Mouse (Mus musculus): ENCODE results near the gene Abcb9. TPM values are rescaled to one million over a fixed set of nuclear protein-coding genes. Genes with fewer than 3 reads are reported as not detected.

Gene Abcb9
- polyA plus RNA-seq (2016; fragmentation: Nextera tagmentation; extraction: Ambion mirVana), result 1.3 and 1.9 TPM in 2 replicates

DNA sequence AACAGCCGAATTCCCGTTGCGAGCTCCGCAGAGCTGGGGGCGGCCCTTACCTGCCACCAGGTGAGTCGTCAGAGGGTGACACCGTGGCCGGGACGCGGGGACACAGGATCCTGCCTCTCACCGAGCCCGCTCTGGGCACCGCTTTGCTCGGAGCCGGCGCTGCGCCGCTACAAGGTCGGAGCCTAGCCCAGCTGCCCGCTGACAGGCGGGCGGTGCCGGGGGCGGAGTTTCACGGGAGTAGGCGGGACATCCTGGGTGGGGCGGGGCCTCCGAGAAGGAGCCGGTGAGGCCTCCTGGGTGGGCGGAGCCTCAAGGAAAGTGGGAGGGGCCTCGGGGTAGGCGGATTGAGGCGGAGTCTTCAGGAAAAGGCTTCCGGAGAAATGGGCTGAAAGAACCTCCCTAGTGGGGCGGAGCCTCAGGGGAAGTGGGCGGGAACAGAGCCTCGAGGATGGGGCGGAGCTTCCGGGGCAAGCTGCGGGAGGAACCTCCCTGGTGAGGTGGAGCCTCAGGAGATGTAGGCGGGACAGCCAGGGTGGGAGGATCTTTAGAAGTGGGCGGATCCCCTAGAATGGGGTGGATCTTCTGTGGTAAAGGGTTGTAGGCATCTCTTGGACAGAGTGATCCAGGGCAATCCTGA, at the start of gene Abcb9:
Gene Abcb9 (minus strand): TSS at position 203 of the 637 bp plus-strand sequence.
- peak within 1 kb of the TSS; percentile 57 for H3K4me3 ChIP-seq
- no peaks in the 10 kb centered on the region for H3K36me3 ChIP-seq
- H3K4me1 ChIP-seq (replicated peaks), result peaks cover 22% of the 10 kb centered on the region
- peak within 1 kb of the TSS; percentile 64 for H3K27ac ChIP-seq
- WGBS, result under 1% methylated on average over 42 of the region's 42 CpGs
- H3K27me3 ChIP-seq (ENCODE audit: insufficient read depth, poor library complexity, severe bottlenecking), result peaks cover 29% of the 10 kb centered on the region
- peak; percentile 92 for DNase-seq (ENCODE audit: low spot score)
- H3K9me3 ChIP-seq, result no peaks in the 10 kb centered on the region

DNA sequence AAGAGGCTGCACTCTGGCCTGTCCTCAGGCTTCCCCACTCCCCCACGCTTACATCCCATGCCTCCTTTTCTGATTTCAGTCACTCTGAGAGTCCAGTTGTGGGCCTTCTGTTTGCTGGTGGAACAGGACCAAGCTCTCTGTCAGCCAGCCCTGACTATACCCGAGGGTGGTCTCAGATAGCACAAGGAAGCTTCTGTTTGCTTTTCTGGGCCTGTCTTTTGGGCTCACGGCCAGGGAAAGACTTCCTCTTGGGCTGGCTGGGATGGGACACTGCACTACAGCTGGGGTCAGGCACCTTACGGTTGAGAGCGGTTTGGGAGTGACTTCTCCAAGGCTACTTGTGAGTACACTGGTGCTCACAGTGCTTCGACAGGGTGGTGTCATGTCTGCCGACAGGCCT, 42.5 kb upstream of the Abcb9 start:
- Histone ChIP-seq H3K27ac (no peak overlapping the region), H3K4me3 (no peak overlapping the region), H3K4me1 (replicated peaks) (peaks cover 5% of the 10 kb centered on the region), H3K27me3 (ENCODE audit: insufficient read depth, poor library complexity, severe bottlenecking) (no peaks in the 10 kb centered on the region), H3K36me3 (peaks cover 53% of the 10 kb centered on the region), H3K9me3 (no peaks in the 10 kb centered on the region)
- DNase-seq (ENCODE audit: low spot score), result no peak
- WGBS, result 78% methylated on average over 7 of the region's 7 CpGs

DNA sequence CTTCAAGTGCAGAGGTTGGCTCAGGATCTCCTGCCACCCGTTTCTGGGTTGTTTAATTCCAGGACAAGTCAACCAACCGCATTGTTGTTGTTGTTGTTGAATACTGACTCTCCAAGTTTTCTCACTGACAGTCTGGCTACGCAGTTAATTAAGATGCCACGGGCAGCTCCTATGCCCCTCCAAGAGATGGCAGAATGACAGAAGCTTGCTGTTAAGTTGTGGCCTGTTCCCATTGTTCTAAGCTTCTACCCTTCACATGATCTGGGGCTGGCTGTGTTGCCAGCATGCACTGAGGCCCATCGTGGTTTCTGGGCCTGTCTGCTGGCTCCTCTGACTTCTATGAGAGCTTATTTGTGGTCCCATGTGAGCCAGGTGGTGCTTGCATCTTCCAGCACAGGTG, 38.7 kb upstream of the Abcb9 start:
- no peak for DNase-seq (ENCODE audit: low spot score)
- Histone ChIP-seq H3K36me3 (peaks cover 63% of the 10 kb centered on the region), H3K9me3 (no peaks in the 10 kb centered on the region), H3K4me1 (replicated peaks) (no peaks in the 10 kb centered on the region), H3K27me3 (ENCODE audit: insufficient read depth, poor library complexity, severe bottlenecking) (no peaks in the 10 kb centered on the region), H3K27ac (no peak overlapping the region), H3K4me3 (no peak overlapping the region)
- WGBS, result 89% methylated on average over 5 of the region's 5 CpGs

DNA sequence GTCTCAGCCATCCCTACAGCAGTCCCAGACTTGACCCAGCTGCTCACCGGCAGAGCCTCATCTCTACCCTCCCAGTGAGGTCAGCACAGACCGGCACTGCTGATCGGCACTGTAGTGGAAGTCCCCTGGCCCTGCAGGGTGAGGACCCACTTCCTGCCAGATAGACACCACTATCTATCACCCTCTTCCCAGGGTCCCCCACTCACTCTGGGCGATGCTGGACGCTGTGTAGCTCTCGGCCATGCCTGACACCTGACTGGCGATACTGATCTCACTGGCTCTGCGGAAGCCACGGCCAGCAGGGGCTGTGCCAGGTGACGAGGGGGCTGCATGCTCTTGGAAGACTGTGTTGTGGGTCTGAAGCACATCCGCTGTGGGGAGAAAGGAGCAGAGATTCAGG, 29.5 kb upstream of the Abcb9 start:
- Histone ChIP-seq H3K27ac (0 out of 2 replicates have a peak overlapping the region, but pooled peaks have one; percentile 31), H3K4me1 (replicated peaks) (0 out of 2 replicates have a peak, but pooled peaks cover 3% of the 10 kb centered on the region), H3K27me3 (ENCODE audit: insufficient read depth, poor library complexity, severe bottlenecking) (no peaks in the 10 kb centered on the region), H3K36me3 (peaks cover 100% of the 10 kb centered on the region), H3K4me3 (no peak overlapping the region), H3K9me3 (no peaks in the 10 kb centered on the region)
- 91% methylated on average over 11 of the region's 11 CpGs for WGBS
- DNase-seq (ENCODE audit: low spot score), result no peak

DNA sequence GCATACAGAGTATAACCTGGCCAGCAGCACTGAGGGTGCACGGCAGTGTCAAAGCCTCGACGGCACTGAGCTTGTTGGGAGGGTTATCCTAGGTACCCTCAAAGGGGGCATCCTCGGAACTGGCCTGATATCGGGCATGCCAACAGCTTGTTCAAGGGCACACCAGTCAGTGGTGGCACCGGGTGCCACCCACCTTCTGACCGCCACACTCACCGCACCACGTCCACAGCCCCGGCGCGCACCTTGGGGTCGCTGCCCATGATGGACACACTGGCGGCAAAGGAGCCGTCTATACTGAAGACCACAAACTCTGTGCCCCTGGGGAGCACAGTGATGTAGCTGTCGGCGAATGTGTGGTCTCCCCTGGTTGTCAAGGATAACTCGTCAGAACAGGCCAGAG, 26.8 kb upstream of the Abcb9 start:
- H3K27me3 ChIP-seq (ENCODE audit: insufficient read depth, poor library complexity, severe bottlenecking), result no peaks in the 10 kb centered on the region
- no peak for DNase-seq (ENCODE audit: low spot score)
- H3K4me3 ChIP-seq, result no peak overlapping the region
- peaks cover 100% of the 10 kb centered on the region for H3K36me3 ChIP-seq
- peaks cover 8% of the 10 kb centered on the region for H3K4me1 ChIP-seq (replicated peaks)
- H3K27ac ChIP-seq, result no peak overlapping the region
- 91% methylated on average over 18 of the region's 18 CpGs for WGBS
- no peaks in the 10 kb centered on the region for H3K9me3 ChIP-seq

DNA sequence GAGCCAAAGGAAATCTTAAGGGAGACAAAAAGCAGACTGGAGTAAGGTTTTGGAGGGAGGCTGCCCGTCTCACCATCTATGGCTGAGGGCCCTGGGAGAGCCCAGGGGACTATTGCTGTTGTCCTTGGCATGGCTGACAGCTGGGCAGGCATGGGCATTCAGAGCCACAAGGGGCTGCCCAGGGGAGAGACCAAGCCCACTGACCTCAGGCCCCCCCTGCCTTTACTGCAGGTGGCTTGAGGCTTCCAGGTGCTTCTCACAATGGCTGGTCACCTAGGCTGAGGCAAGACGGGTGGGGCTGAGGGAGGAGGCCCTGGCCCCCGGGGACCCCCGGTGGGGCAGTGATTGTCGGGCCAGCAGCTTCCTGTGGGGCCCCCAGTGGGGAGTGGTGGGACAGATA, 23.6 kb upstream of the Abcb9 start:
- no peak overlapping the region for H3K4me3 ChIP-seq
- no peaks in the 10 kb centered on the region for H3K27me3 ChIP-seq (ENCODE audit: insufficient read depth, poor library complexity, severe bottlenecking)
- H3K27ac ChIP-seq, result no peak overlapping the region
- DNase-seq (ENCODE audit: low spot score), result no peak
- peaks cover 79% of the 10 kb centered on the region for H3K36me3 ChIP-seq
- H3K9me3 ChIP-seq, result no peaks in the 10 kb centered on the region
- WGBS, result 84% methylated on average over 5 of the region's 5 CpGs
- peaks cover 27% of the 10 kb centered on the region for H3K4me1 ChIP-seq (replicated peaks)

DNA sequence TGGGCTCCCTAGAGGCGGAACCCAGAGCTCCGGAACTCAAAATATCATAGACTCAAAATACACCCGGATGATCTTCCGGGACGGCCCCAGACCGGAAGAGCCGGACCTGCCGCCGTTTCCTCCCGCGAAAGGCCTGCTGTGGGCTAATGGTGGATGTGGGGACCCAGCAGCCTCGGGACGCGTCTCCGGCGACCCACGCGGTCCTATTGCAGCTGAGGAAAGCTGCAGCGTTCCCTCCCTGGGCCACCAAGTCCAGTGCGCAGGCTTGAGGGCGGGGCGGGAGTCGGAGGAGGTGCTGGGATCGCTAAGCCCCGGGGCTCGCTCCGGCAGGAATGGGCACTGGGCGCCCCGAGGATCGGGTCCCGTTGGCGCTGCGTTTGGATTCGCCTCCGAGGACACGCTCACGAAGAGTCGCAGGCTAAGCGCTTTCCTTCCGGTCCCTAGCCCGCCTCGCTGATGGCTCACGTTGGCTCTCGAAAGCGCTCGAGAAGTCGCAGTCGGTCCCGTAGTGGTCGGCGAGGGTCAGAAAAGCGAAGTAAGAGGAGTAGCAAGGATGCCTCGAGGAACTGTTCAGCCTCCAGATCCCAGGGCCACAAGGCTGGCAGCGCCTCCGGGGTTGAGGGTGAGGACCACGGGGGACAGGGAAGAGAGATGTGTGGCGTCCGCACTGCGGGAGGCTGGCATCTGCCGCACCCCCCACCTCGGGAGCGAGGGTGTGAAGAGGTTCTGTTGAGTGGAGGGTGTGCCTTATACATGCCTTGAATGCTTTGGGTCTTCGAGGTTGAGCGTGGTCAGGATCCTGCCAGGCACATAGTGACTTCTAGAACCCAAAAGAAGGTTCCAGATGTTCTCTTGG, 20.6 kb upstream of the Abcb9 start, which contains the start of gene Arl6ip4:
Gene Arl6ip4 (plus strand): TSS at position 100 of the 856 bp plus-strand sequence.
- peak within 1 kb of the TSS; percentile 96 for H3K27ac ChIP-seq

DNA sequence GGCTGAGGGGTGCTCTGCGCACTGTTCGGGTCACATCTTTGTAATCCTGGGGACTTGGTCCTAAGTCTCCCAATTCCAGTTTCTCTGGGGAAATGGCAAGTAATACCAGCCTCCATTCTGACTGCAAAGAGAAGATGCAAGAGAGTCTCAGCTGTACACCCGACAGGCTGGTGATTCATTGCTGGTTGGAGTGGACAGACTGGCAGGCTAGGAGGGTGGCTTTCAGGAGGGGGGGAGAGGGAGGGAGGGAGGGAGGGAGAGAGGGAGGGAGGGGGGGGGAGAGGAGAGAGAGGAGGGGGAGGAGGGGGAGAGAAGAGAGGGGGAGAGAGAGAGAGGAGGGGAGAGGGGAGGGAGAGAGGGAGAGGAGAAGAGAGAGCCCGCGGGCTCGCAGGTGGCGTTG, 19.9 kb upstream of the Abcb9 start:
- WGBS, result 25% methylated on average over 7 of the region's 7 CpGs
- Histone ChIP-seq H3K9me3 (no peaks in the 10 kb centered on the region), H3K36me3 (peaks cover 48% of the 10 kb centered on the region), H3K27ac (peak overlapping the region; percentile 96), H3K4me3 (peak overlapping the region; percentile 98), H3K4me1 (replicated peaks) (peaks cover 50% of the 10 kb centered on the region), H3K27me3 (ENCODE audit: insufficient read depth, poor library complexity, severe bottlenecking) (no peaks in the 10 kb centered on the region)
- DNase-seq (ENCODE audit: low spot score), result no peak

More for the DNA sequence above, 20.6 kb upstream of the Abcb9 start, which contains the start of gene Arl6ip4:
- whole genome bisulfite sequencing, result 2% methylated on average over 64 of the region's 64 CpGs
- Histone ChIP-seq H3K27me3 (ENCODE audit: insufficient read depth, poor library complexity, severe bottlenecking) (no peaks in the 10 kb centered on the region), H3K36me3 (peaks cover 55% of the 10 kb centered on the region), H3K9me3 (no peaks in the 10 kb centered on the region), H3K4me1 (replicated peaks) (peaks cover 46% of the 10 kb centered on the region), H3K4me3 (peak within 1 kb of the TSS; percentile 98)
- peak; percentile 79 for DNase-seq (ENCODE audit: low spot score)

DNA sequence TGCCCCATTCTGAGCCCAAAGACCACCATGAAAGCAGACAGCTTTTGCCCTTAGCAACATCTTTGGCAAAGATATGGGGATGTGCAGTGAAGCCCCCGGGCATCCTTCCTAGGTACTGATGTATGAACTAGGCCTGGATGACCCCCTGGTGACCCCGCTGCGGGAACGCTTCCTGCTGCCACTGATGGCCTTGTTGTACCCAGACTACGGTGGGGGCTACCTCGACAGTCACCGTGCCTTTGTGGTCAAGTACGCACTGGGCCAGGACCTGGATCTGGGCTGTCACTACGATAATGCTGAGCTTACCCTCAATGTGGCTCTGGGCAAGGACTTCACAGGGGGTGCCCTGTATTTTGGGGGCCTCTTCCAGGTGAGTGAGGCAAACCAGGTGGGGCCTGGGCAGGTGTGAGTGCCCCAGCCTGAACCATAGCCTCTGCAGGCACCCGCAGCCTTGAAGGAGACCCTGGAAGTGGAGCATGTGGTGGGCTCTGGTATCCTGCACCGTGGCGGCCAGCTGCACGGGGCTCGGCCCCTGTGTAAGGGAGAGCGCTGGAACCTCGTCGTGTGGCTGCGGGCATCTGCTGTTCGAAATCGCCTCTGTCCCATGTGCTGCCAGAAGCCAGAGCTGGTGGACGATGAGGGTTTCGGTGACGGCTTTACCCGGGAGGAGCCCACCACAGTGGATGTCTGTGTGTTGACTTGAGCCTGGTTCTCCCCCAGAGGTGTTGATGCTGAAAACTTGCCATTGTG, 18.9 kb upstream of the Abcb9 start:
- Histone ChIP-seq H3K4me1 (replicated peaks) (peaks cover 50% of the 10 kb centered on the region), H3K27ac (no peak overlapping the region), H3K36me3 (peaks cover 37% of the 10 kb centered on the region), H3K27me3 (ENCODE audit: insufficient read depth, poor library complexity, severe bottlenecking) (no peaks in the 10 kb centered on the region), H3K4me3 (peak overlapping the region; percentile 95; the same call in 1 of the 2 replicates), H3K9me3 (no peaks in the 10 kb centered on the region)
- DNase-seq (ENCODE audit: low spot score), result no peak
- 93% methylated on average over 24 of the region's 24 CpGs for WGBS

DNA sequence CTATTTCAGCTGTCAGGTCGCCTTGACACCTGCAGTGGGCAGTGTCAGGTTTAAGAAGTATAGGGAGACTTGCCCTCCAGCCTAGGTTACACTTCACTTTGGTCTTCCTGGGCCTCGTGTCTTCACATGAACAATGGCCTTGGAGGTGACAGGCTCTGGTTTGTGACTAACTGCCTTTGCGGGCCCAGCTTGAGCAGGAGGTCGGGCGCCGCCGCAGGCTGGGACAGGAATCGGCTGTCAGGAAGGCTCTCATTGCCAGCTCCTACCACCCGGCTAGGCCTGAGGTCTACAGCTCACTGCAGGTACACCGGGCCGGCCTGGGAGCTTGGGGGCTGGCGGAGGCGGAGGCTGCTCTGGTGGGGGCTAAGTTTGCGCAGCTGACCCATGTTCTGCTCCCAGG, 17.4 kb upstream of the Abcb9 start:
- H3K27me3 ChIP-seq (ENCODE audit: insufficient read depth, poor library complexity, severe bottlenecking), result no peaks in the 10 kb centered on the region
- peak overlapping the region; percentile 95 for H3K27ac ChIP-seq
- peaks cover 23% of the 10 kb centered on the region for H3K36me3 ChIP-seq
- 20% methylated on average over 14 of the region's 14 CpGs for WGBS
- H3K9me3 ChIP-seq, result no peaks in the 10 kb centered on the region
- peaks cover 50% of the 10 kb centered on the region for H3K4me1 ChIP-seq (replicated peaks)
- peak overlapping the region; percentile 95 for H3K4me3 ChIP-seq
- DNase-seq (ENCODE audit: low spot score), result peak; percentile 56

DNA sequence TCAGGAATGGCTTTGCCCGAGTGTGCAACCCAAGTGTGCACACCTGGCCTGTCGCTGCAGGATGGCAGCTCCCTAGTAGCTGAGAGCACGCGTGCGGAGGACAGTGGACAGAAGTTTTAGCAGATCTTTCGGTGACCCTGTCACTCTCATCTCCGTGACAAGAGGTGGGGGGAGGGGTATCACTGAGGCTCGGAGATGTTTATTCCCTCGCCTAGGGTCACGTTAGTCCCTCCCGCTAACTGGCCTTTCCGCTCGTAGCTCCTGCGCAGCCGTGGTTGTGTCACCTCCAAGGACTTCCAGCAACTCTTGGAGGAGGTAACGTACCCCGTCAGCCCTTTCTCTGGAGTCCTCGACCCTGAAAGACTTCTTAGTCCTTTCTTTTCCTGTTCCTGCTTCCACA, 16.9 kb upstream of the Abcb9 start:
- under 1% methylated on average over 18 of the region's 18 CpGs for WGBS
- Histone ChIP-seq H3K4me3 (peak overlapping the region; percentile 95), H3K27ac (peak overlapping the region; percentile 95), H3K4me1 (replicated peaks) (peaks cover 47% of the 10 kb centered on the region), H3K9me3 (no peaks in the 10 kb centered on the region), H3K27me3 (ENCODE audit: insufficient read depth, poor library complexity, severe bottlenecking) (no peaks in the 10 kb centered on the region), H3K36me3 (peaks cover 18% of the 10 kb centered on the region)
- no peak for DNase-seq (ENCODE audit: low spot score)

DNA sequence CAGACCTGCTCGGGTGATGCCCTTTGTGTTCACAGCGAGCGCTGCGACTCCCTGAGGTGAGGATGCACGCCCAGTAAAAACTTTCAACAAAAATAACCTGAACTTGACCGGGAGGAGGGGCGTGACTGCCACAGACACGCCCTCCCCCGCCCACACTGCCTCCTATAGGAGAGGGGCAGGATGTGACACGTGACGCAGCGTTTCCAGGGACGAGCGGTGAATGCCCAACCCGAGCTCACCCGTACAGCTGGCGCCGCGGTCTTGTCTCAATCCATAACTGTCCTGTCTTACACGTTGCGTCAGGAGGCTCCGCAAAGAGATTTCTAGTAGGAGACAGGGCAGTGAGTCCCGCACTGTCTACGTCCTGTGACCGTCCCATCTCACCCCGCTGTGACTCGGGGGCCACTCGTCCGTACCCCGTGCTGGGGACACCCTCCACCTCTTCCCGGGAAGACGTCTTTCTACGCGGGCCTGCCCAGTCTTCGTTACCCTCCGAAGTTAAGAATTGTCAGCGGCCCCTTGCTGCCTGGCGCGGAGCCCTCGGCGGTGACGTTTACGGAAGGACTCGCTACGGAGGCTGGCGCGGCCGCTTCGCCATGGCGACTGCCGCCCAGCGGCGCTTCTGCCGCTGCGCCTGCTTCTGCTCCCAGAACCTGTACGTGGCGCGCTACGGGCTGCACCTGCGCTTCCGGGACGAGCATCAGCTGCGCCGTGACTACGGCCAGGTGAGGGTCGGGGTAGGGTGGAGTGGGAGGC, 16.3 kb upstream of the Abcb9 start, which contains the start of gene Ogfod2:
Gene Ogfod2 (plus strand): TSS at position 556 of the 756 bp plus-strand sequence.
- Histone ChIP-seq H3K4me1 (replicated peaks) (peaks cover 41% of the 10 kb centered on the region), H3K36me3 (peaks cover 12% of the 10 kb centered on the region), H3K27me3 (ENCODE audit: insufficient read depth, poor library complexity, severe bottlenecking) (no peaks in the 10 kb centered on the region), H3K9me3 (no peaks in the 10 kb centered on the region), H3K4me3 (peak within 1 kb of the TSS; percentile 95), H3K27ac (peak within 1 kb of the TSS; percentile 95)
- under 1% methylated on average over 66 of the region's 66 CpGs for WGBS
- DNase-seq (ENCODE audit: low spot score), result peak; percentile 98
